Mouse (Mus musculus): ENCODE measurements around the gene Tmed4. TPM values are rescaled to one million over a fixed set of nuclear protein-coding genes. Genes with fewer than 3 reads are reported as not detected.

Tmed4 gene
- total RNA-seq (2021): 10 to 100 TPM; 54.1 to 57.4 TPM
- long read RNA-seq, experiment 1, transcript Tmed4-201 (5 exons, 2,003 nt): major isoform, 70 of 82 reads
- long read RNA-seq, experiment 1, partial matches to known transcripts: 1 of 82 reads
- long read RNA-seq, experiment 1, other reads (novel, unspliced or antisense): 11 of 82 reads
- long read RNA-seq, experiment 2, transcript Tmed4-201 (5 exons, 2,003 nt): major isoform, 82 of 95 reads
- long read RNA-seq, experiment 2, partial matches to known transcripts: 0 of 95 reads
- long read RNA-seq, experiment 2, other reads (novel, unspliced or antisense): 11 of 95 reads

GRCm38 (mm10) chr11:6274387-6275093, at the start of gene Tmed4:
TSS of gene Tmed4 (minus strand) at chr11:6274870.
- DNase-seq: peak; percentile 96

GRCm38 (mm10) chr11:6323348-6323747, 48.7 kb upstream of the Tmed4 start:
- no peak for DNase-seq

GRCm38 (mm10) chr11:6322086-6322485, 47.4 kb upstream of the Tmed4 start:
- DNase-seq: no peak

GRCm38 (mm10) chr11:6319374-6319773, 44.7 kb upstream of the Tmed4 start:
- DNase-seq: no peak

- no peak for DNase-seq
Measured at GRCm38 (mm10) chr11:6318559-6318958, 43.9 kb upstream of the Tmed4 start.

- DNase-seq: no peak
Measured at GRCm38 (mm10) chr11:6316821-6317220, 42.2 kb upstream of the Tmed4 start.

GRCm38 (mm10) chr11:6313874-6314406, 39.3 kb upstream of the Tmed4 start:
- DNase-seq: no peak

- no peak for DNase-seq
Measured at GRCm38 (mm10) chr11:6308181-6308580, 33.5 kb upstream of the Tmed4 start.

GRCm38 (mm10) chr11:6305943-6306430, 31.3 kb upstream of the Tmed4 start:
- DNase-seq: no peak

- DNase-seq: no peak
Measured at GRCm38 (mm10) chr11:6302793-6303192, 28.1 kb upstream of the Tmed4 start.

GRCm38 (mm10) chr11:6299435-6299834, 24.8 kb upstream of the Tmed4 start:
- no peak for DNase-seq

GRCm38 (mm10) chr11:6296077-6296476, 21.4 kb upstream of the Tmed4 start:
- DNase-seq: no peak

GRCm38 (mm10) chr11:6294632-6295031, 20.0 kb upstream of the Tmed4 start:
- DNase-seq: peak; percentile 14

GRCm38 (mm10) chr11:6293601-6294000, 18.9 kb upstream of the Tmed4 start:
- no peak for DNase-seq

- no peak for DNase-seq
Measured at GRCm38 (mm10) chr11:6292988-6293349, 18.3 kb upstream of the Tmed4 start.

- DNase-seq: peak; percentile 57
Measured at GRCm38 (mm10) chr11:6292116-6292987, 17.7 kb upstream of the Tmed4 start.

GRCm38 (mm10) chr11:6291401-6292115, 16.9 kb upstream of the Tmed4 start, which contains the start of gene Ogdh:
TSS of gene Ogdh (plus strand) at chr11:6291633.
- DNase-seq: peak; percentile 99

- DNase-seq: no peak
Measured at GRCm38 (mm10) chr11:6290883-6291282, 16.2 kb upstream of the Tmed4 start.

- no peak for DNase-seq
Measured at GRCm38 (mm10) chr11:6290138-6290537, 15.5 kb upstream of the Tmed4 start.

- DNase-seq: peak; percentile 65
Measured at GRCm38 (mm10) chr11:6282940-6283339, 8.3 kb upstream of the Tmed4 start.

GRCm38 (mm10) chr11:6276466-6276865, 1.8 kb upstream of the Tmed4 start:
- no peak for DNase-seq

GRCm38 (mm10) chr11:6275094-6275484, 419 bp upstream of the Tmed4 start:
- DNase-seq: no peak
